Mouse (Mus musculus): ENCODE measurements around the gene Csf2rb2. TPM values are rescaled to one million over a fixed set of nuclear protein-coding genes. Genes with fewer than 3 reads are reported as not detected.
"Not testable (repeated sequence)": the region's sequence is repeated elsewhere in the genome, so short reads cannot be mapped to it uniquely, and the experiment has no call there.

The Csf2rb2 gene
- polyA plus RNA-seq, 1 experiment from 2014 or later = 0.20 TPM

GRCm38 (mm10) chr15:78263286-78263685 lies 42.2 kb downstream of the Csf2rb2 start:
- Histone ChIP-seq H3K27me3 (no peaks in the 10 kb centered on the region), H3K4me1 (no peaks in the 10 kb centered on the region), H3K27ac (no peak overlapping the region), H3K9me3 (no peaks in the 10 kb centered on the region), H3K9ac (no peak overlapping the region), H3K4me3 (replicated peaks) (no peak overlapping the region), H3K4me2 (no peak overlapping the region), H3K36me3 (replicated peaks) (no peaks in the 10 kb centered on the region)
- ATAC-seq (ENCODE audit: low FRiP score) = no peak
- 65% methylated on average over 3 of the region's 3 CpGs for WGBS

- no peaks in the 10 kb centered on the region for H3K36me3 ChIP-seq (replicated peaks)
- no peak for ATAC-seq (ENCODE audit: low FRiP score)
- H3K27ac ChIP-seq = no peak overlapping the region
- WGBS = 78% methylated on average over 13 of the region's 13 CpGs
- 0 out of 2 replicates have a peak, but pooled peaks cover 2% of the 10 kb centered on the region for H3K27me3 ChIP-seq
- H3K9ac ChIP-seq = no peak overlapping the region
- no peak overlapping the region for H3K4me2 ChIP-seq
- H3K9me3 ChIP-seq = no peaks in the 10 kb centered on the region
- H3K4me3 ChIP-seq (replicated peaks) = no peak overlapping the region
- H3K4me1 ChIP-seq = no peaks in the 10 kb centered on the region
Observed at GRCm38 (mm10) chr15:78260668-78261333, 44.7 kb downstream of the Csf2rb2 start.

GRCm38 (mm10) chr15:78258246-78258865 lies 47.2 kb downstream of the Csf2rb2 start:
- Histone ChIP-seq H3K36me3 (replicated peaks) (no peaks in the 10 kb centered on the region), H3K4me1 (no peaks in the 10 kb centered on the region), H3K9ac (no peak overlapping the region), H3K27me3 (peaks cover 20% of the 10 kb centered on the region; the same call in 1 of the 2 replicates), H3K4me2 (no peak overlapping the region), H3K4me3 (replicated peaks) (no peak overlapping the region), H3K9me3 (no peaks in the 10 kb centered on the region), H3K27ac (no peak overlapping the region)
- WGBS = 86% methylated on average over 10 of the region's 10 CpGs
- no peak for ATAC-seq (ENCODE audit: low FRiP score)

- Histone ChIP-seq H3K27me3 (peaks cover 20% of the 10 kb centered on the region; the same call in 1 of the 2 replicates), H3K4me1 (no peaks in the 10 kb centered on the region), H3K4me3 (replicated peaks) (no peak overlapping the region), H3K27ac (no peak overlapping the region), H3K4me2 (no peak overlapping the region), H3K9me3 (no peaks in the 10 kb centered on the region), H3K36me3 (replicated peaks) (no peaks in the 10 kb centered on the region), H3K9ac (no peak overlapping the region)
- 0 out of 2 replicates have a peak, but pooled peaks have one; percentile 23 for ATAC-seq (ENCODE audit: low FRiP score)
- WGBS = 45% methylated on average over 7 of the region's 7 CpGs
Observed at GRCm38 (mm10) chr15:78257326-78258050, 48.0 kb downstream of the Csf2rb2 start.

DNA sequence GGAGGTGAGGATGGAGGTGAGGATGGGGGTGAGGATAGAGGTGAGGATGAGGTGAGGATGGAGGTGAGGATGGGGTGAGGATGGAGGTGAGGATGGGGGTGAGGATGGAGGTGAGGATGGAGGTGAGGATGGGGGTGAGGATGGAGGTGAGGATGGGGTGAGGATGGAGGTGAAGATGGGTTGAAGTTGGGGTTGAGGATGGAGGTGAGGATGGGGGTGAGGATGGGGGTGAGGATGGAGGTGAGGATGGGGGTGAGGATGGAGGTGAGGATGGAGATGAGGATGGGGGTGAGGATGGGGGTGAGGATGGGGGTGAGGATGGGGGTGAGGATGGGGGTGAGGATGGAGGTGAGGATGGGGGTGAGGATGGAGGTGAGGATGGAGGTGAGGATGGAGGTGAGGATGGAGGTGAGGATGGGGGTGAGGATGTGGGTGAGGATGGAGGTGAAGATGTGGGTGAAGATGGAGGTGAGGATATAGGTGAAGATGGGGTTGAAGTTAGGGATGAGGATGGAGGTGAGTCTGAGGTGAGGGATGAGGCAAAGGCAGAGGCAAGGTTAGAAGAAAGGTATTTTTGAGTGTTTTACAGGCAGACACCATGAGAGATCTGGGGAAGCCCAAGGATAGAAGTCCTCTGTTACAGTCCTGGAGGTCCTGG lies 48.8 kb downstream of the Csf2rb2 start:
- not testable (repeated sequence) for H3K9me3 ChIP-seq; H3K4me3 ChIP-seq (replicated peaks); H3K36me3 ChIP-seq (replicated peaks); H3K4me1 ChIP-seq; H3K4me2 ChIP-seq; H3K9ac ChIP-seq; H3K27ac ChIP-seq; ATAC-seq (ENCODE audit: low FRiP score)
- H3K27me3 ChIP-seq = peaks cover 20% of the 10 kb centered on the region; the same call in 1 of the 2 replicates

DNA sequence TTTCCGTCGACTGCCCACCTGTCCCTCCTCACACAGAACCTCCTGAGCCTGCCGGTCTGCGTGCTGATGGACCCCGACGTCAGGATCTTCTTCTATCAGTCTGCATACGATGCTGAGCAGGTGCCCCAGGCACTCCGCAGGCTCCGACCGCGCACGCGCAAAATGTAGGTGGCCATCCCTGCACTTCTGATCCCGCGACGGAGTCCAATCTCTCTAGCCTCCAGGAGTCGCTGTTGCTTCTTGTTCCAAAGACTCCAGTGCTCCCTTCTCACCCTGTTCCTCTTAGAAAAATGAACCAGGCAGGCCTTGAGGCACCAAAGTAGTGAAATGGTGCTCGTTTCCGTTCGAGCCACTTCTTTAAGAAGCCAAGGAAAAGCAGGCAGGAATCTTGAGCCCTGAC lies 50.8 kb downstream of the Csf2rb2 start:
- WGBS = 24% methylated on average over 20 of the region's 20 CpGs
- H3K27ac ChIP-seq = no peak overlapping the region
- H3K4me3 ChIP-seq (replicated peaks) = no peak overlapping the region
- H3K9me3 ChIP-seq = no peaks in the 10 kb centered on the region
- no peaks in the 10 kb centered on the region for H3K4me1 ChIP-seq
- no peaks in the 10 kb centered on the region for H3K36me3 ChIP-seq (replicated peaks)
- H3K9ac ChIP-seq = no peak overlapping the region
- H3K4me2 ChIP-seq = 0 out of 2 replicates have a peak overlapping the region, but pooled peaks have one; percentile 2
- ATAC-seq (ENCODE audit: low FRiP score) = no peak
- peaks cover 20% of the 10 kb centered on the region; the same call in 1 of the 2 replicates for H3K27me3 ChIP-seq

- ATAC-seq (ENCODE audit: low FRiP score) = no peak
- no peaks in the 10 kb centered on the region for H3K36me3 ChIP-seq (replicated peaks)
- H3K9ac ChIP-seq = no peak overlapping the region
- H3K4me3 ChIP-seq (replicated peaks) = no peak overlapping the region
- no peak overlapping the region for H3K27ac ChIP-seq
- H3K4me2 ChIP-seq = no peak overlapping the region
- no peaks in the 10 kb centered on the region for H3K4me1 ChIP-seq
- H3K9me3 ChIP-seq = no peaks in the 10 kb centered on the region
- WGBS = 85% methylated on average over 3 of the region's 3 CpGs
- H3K27me3 ChIP-seq = no peaks in the 10 kb centered on the region
Observed at GRCm38 (mm10) chr15:78248410-78248809, 57.1 kb downstream of the Csf2rb2 start.

- Histone ChIP-seq H3K4me2 (no peak overlapping the region), H3K4me3 (replicated peaks) (no peak overlapping the region), H3K36me3 (replicated peaks) (no peaks in the 10 kb centered on the region), H3K27ac (no peak overlapping the region), H3K27me3 (no peaks in the 10 kb centered on the region), H3K9ac (no peak overlapping the region), H3K9me3 (no peaks in the 10 kb centered on the region), H3K4me1 (no peaks in the 10 kb centered on the region)
- 58% methylated on average over 2 of the region's 2 CpGs for WGBS
- no peak for ATAC-seq (ENCODE audit: low FRiP score)
Observed at GRCm38 (mm10) chr15:78247659-78248058, 57.9 kb downstream of the Csf2rb2 start.

DNA sequence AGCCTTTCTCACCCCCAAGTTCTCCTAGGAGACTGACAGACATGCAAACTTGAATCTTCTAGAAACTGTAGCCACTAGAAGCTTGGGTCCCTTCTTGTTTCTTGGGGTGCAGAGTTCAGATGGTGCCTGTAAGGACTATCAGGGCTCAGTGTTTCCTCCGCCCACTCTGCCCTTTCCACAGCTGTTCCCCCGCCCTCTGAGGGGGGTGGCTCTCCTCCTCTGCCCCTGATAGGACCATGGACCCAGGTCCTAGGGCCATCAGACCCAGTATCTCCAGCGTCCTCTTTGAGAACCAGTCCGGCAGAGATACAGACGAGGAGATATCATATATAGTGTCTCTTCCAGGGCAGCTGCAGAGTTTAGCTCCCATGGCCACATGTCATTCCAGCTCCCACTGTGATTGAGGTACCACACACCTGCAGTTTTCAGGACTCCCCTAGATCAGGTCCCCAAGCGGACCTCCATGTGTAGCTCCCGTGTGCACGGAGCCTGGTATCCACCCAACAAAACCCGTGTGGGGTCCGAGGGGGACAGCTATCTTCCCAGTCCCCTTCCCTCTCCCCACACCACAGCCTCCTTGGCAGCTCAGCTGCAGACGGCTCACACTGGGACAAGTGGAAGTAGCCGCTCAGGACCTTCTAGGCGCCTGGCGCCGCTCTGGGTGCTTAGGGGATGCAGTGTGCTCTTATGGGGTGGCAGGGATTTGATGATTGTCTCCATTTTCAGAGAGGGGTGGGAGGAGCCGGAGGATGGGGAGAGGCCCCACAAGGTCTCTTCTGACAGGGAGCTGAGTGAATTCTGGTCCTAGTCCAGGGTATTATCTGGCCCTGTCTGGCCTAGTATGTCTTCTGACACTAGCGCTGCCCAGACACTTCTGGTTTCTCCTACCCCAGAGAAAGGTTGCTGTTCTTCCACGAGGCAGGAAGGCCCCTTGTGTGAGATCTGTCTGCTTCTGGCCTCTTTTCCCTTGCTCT lies 59.1 kb downstream of the Csf2rb2 start:
- H3K27ac ChIP-seq = no peak overlapping the region

DNA sequence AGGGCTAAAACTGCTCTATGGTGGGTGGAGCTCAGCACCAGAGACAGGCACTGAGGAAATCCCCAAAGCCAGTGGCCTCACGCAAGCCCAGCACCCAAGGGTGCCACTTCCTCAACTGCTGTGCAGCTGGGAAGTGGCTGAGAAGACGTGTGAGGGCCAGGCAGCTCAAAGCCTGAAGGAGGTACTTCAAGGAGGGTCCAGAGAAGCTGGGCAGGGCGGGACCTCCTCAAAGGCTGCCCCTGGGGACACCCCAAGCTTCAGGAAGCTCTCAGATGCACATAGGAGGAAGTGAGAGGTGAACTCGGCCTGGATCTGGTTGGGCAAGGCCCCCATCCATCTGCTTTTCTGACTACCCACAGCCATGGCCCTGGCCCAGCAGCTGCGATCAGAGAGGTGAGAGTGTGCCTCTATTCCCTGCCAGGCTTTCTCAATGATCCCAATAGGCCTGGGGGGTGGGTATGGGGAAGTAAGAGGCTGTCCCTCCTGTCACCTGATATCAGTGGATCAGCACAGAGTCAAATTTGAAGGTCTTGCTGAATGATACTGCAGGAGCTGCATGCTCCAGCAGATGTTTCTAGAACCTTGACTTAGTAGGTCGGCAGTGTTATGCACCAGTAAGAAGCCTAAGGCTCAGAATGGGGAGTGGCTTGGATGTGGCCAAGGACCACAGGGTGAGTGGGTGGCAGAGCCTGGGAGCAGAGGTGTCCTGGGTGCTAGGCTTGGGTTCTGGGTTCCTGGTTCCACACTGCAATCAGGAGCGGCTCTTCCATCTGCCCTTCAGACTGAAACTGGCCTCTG lies 60.6 kb downstream of the Csf2rb2 start, which contains the start of gene Ncf4:
Ncf4 (plus strand) TSS at position 107 of the 798 bp plus-strand sequence.
- Histone ChIP-seq H3K27ac (no peak within 1 kb of the TSS), H3K9me3 (no peaks in the 10 kb centered on the region), H3K4me1 (no peaks in the 10 kb centered on the region), H3K9ac (no peak within 1 kb of the TSS; the same call in 1 of the 2 replicates), H3K4me2 (no peak within 1 kb of the TSS), H3K36me3 (replicated peaks) (no peaks in the 10 kb centered on the region), H3K4me3 (replicated peaks) (no peak within 1 kb of the TSS), H3K27me3 (no peaks in the 10 kb centered on the region)
- WGBS = 81% methylated on average over 7 of the region's 7 CpGs
- no peak for ATAC-seq (ENCODE audit: low FRiP score)

More for the DNA sequence above, 59.1 kb downstream of the Csf2rb2 start:
- no peaks in the 10 kb centered on the region for H3K36me3 ChIP-seq (replicated peaks)
- H3K4me1 ChIP-seq = no peaks in the 10 kb centered on the region
- no peak for ATAC-seq (ENCODE audit: low FRiP score)
- no peak overlapping the region for H3K9ac ChIP-seq
- no peaks in the 10 kb centered on the region for H3K9me3 ChIP-seq
- H3K27me3 ChIP-seq = no peaks in the 10 kb centered on the region
- H3K4me3 ChIP-seq (replicated peaks) = no peak overlapping the region
- 87% methylated on average over 18 of the region's 18 CpGs for WGBS
- no peak overlapping the region for H3K4me2 ChIP-seq

DNA sequence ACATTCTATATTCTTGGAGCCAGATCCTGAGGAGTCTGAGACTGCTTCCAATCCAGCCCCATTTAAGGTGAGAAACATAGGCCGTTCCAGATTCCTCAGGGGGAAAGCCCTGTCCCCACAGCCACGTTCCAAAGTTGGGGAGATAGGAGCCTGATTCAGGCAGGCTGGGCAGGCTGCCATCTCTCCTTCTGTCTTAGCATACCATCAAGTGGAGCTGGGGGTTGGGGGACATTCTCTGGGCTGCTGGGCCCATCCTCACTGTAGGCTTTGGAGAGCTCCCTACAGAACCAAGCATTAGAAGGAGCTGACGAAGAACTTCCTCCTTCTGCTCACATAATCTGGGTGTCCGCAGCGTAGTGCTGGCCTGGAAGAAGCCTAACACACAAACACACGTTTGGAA lies 61.7 kb downstream of the Csf2rb2 start:
- ATAC-seq (ENCODE audit: low FRiP score) = no peak
- Histone ChIP-seq H3K27me3 (no peaks in the 10 kb centered on the region; the same call in 1 of the 2 replicates), H3K9me3 (no peaks in the 10 kb centered on the region), H3K9ac (no peak overlapping the region), H3K36me3 (replicated peaks) (no peaks in the 10 kb centered on the region), H3K4me1 (no peaks in the 10 kb centered on the region), H3K27ac (no peak overlapping the region), H3K4me3 (replicated peaks) (no peak overlapping the region), H3K4me2 (no peak overlapping the region)
- 78% methylated on average over 6 of the region's 6 CpGs for WGBS
